Mouse (Mus musculus) lung, embryonic 15.5 days (tissue): ENCODE results near the gene D630045J12Rik. TPM values are rescaled to one million over a fixed set of nuclear protein-coding genes. Genes with fewer than 3 reads are reported as not detected.
A peak's percentile ranks its signal among the peaks of the same experiment; 100 is the strongest.

ENCODE experiments used
- ATAC-seq: fragments of 200-750 bp; cut with Nextera tagmentation; 2 replicates; pipeline ENCODE4 v1.8.0; 2017; ENCODE audit warnings: moderate number of reproducible peaks, borderline replicate concordance; ENCODE audit not compliant: low FRiP score, low TSS enrichment; ENCODE audit errors: extremely low read depth
- H3K27ac ChIP-seq: fragments of 300-500 bp; sonication (generic); 2 replicates; pipeline ENCODE4 v1.5.1; 2015; ENCODE audit warnings: moderate library complexity, mild to moderate bottlenecking, inconsistent platforms
- H3K27me3 ChIP-seq: fragments of 300-500 bp; sonication (generic); 2 replicates; pipeline ENCODE4 v1.6.1; 2015; ENCODE audit warnings: inconsistent platforms
- H3K36me3 ChIP-seq: fragments of 300-500 bp; sonication (generic); 2 replicates; pipeline ENCODE4 v1.6.1; 2015; ENCODE audit warnings: inconsistent platforms
- H3K4me1 ChIP-seq: fragments of 300-500 bp; sonication (generic); 2 replicates; pipeline ENCODE4 v1.6.1; 2015; ENCODE audit warnings: inconsistent platforms
- H3K4me2 ChIP-seq: fragments of 300-500 bp; sonication (generic); 2 replicates; pipeline ENCODE4 v1.6.1; 2015; ENCODE audit warnings: inconsistent platforms, mild to moderate bottlenecking, moderate library complexity
- H3K4me3 ChIP-seq: fragments of 300-500 bp; sonication (generic); 2 replicates; pipeline ENCODE4 v1.5.1; 2015; ENCODE audit warnings: mild to moderate bottlenecking, inconsistent platforms
- H3K9ac ChIP-seq: fragments of 300-500 bp; sonication (generic); 2 replicates; pipeline ENCODE4 v1.6.1; 2015; ENCODE audit warnings: inconsistent platforms
- H3K9me3 ChIP-seq: fragments of 300-500 bp; sonication (generic); 2 replicates; pipeline ENCODE4 v1.6.1; 2016; ENCODE audit warnings: inconsistent platforms
- WGBS: fragments of 180-500 bp; shearing (Covaris S2); methylation state at CpG from one replicate; pipeline ENCODE4 v1.1.7; 2015; 5-methylcytosine and 5-hydroxymethylcytosine counted together
- polyA plus RNA-seq: library from polyadenylated mRNA; unstranded; fragments of >200 nt; fragmentation: Nextera tagmentation; extraction: Ambion mirVana; gene quantifications from 2 replicates; pipeline ENCODE4 v1.2.1, GENCODE M21; 2015

The D630045J12Rik gene
- polyA plus RNA-seq, 1 experiment from 2014 or later, result 3.4 TPM

DNA sequence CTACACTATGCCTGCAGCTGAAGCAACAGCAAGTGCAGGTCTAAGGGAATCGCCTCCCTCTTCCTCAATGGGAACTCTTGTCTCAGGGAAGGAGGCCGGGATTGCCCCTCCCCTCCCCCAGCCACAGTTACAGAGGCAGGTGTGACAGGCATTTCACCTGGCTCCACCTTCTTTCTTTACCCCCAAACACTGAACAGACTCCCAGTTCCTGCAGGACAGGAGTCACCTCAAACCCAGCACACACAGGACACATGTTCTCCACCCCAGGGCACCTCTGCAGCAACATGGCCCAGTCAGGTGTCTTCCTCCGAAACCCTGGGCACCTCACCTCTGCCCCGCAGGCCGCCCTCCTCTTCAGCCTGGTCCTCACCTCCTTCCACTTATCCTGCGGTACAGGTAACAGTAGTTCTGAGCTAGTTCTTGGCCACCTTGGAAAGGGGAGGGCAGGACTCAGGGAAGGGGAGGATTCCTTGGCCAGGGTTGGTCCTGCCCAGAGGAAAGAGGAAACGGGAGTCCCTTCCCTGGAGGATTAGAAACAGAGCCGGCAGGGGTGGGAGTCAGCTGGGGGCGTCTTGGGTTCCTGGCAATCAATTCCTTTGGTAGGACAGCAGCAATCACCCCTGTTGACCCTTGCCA, 144.5 kb downstream of the D630045J12Rik start, which contains the start of gene Tmem213:
Tmem213 (plus strand) TSS at position 96 of the 636 bp plus-strand sequence.
- H3K9me3 ChIP-seq, result no peaks in the 10 kb centered on the region
- H3K36me3 ChIP-seq, result no peaks in the 10 kb centered on the region
- H3K4me1 ChIP-seq, result peaks cover 22% of the 10 kb centered on the region
- 20% methylated on average over 9 of the region's 9 CpGs for WGBS
- peak; percentile 55; the same call in 1 of the 2 replicates for ATAC-seq
- peak within 1 kb of the TSS; percentile 37 for H3K4me3 ChIP-seq
- peak within 1 kb of the TSS; percentile 95 for H3K27ac ChIP-seq
- H3K9ac ChIP-seq, result peak within 1 kb of the TSS; percentile 17
- H3K27me3 ChIP-seq, result no peaks in the 10 kb centered on the region
- peak within 1 kb of the TSS; percentile 47 for H3K4me2 ChIP-seq

DNA sequence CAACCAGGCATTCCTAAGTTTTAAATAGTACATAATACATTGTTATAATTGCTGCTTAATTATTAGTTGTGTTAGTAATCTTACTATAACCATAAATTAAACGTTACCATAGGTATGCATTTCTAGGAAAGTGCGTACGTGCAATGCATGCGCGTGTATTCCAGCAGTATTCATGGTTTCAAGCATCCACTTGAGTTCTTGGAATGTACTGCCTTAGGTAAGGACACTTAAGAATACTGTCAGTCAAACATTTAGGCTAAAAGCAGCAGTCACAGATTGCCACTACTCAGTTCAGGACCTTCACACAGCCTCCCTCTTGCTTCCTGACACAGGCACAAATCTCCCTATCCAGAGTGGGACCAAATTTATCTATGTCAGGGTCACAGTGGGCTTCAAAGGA, 145.4 kb downstream of the D630045J12Rik start:
- H3K36me3 ChIP-seq, result no peaks in the 10 kb centered on the region
- peaks cover 27% of the 10 kb centered on the region for H3K4me1 ChIP-seq
- peak overlapping the region; percentile 47 for H3K4me2 ChIP-seq
- ATAC-seq, result peak; percentile 34; the same call in 1 of the 2 replicates
- 60% methylated on average over 5 of the region's 5 CpGs for WGBS
- no peaks in the 10 kb centered on the region for H3K9me3 ChIP-seq
- no peak overlapping the region for H3K4me3 ChIP-seq
- no peak overlapping the region for H3K9ac ChIP-seq
- no peaks in the 10 kb centered on the region for H3K27me3 ChIP-seq
- peak overlapping the region; percentile 95 for H3K27ac ChIP-seq

- Histone ChIP-seq H3K27me3 (no peaks in the 10 kb centered on the region), H3K27ac (no peak overlapping the region), H3K9ac (no peak overlapping the region), H3K4me1 (peaks cover 31% of the 10 kb centered on the region), H3K4me3 (no peak overlapping the region), H3K9me3 (no peaks in the 10 kb centered on the region), H3K4me2 (no peak overlapping the region), H3K36me3 (no peaks in the 10 kb centered on the region)
- no peak for ATAC-seq
- 75% methylated on average over 9 of the region's 9 CpGs for WGBS
Observed at GRCm38 (mm10) chr6:38105924-38106323, 147.9 kb downstream of the D630045J12Rik start.

- Histone ChIP-seq H3K4me3 (no peak overlapping the region), H3K4me1 (peaks cover 23% of the 10 kb centered on the region), H3K9ac (no peak overlapping the region), H3K27ac (no peak overlapping the region), H3K4me2 (no peak overlapping the region), H3K27me3 (no peaks in the 10 kb centered on the region), H3K36me3 (no peaks in the 10 kb centered on the region), H3K9me3 (no peaks in the 10 kb centered on the region)
- no peak for ATAC-seq
- WGBS, result 44% methylated on average over 6 of the region's 6 CpGs
Observed at GRCm38 (mm10) chr6:38103775-38104174, 150.0 kb downstream of the D630045J12Rik start.

GRCm38 (mm10) chr6:38102216-38102795, 151.5 kb downstream of the D630045J12Rik start:
- 65% methylated on average over 7 of the region's 7 CpGs for WGBS
- no peak overlapping the region for H3K9ac ChIP-seq
- H3K4me2 ChIP-seq, result no peak overlapping the region
- no peak overlapping the region for H3K4me3 ChIP-seq
- H3K36me3 ChIP-seq, result no peaks in the 10 kb centered on the region
- H3K4me1 ChIP-seq, result peaks cover 23% of the 10 kb centered on the region
- H3K27me3 ChIP-seq, result no peaks in the 10 kb centered on the region
- H3K27ac ChIP-seq, result no peak overlapping the region
- H3K9me3 ChIP-seq, result no peaks in the 10 kb centered on the region
- no peak for ATAC-seq

DNA sequence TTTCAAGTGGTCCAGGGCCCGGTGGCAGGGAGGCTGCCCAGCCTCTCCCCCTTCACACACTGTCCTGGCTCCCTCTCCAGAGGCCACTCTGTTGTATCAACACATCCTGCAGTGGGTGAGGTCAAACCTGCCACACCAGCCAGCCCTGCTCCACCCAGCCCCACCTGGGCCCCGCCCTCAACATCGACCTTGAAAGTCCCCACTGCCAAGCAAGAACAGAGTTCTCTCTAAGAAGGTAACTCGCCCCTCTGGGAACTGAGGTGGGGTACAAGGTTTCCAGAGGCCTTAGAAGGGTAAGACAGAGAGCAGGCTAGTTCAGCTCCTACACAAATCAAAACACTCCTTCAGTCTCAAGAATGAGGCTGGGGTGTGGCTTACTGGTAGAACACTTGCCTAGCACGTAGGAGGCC, 156.8 kb downstream of the D630045J12Rik start:
- Histone ChIP-seq H3K9me3 (no peaks in the 10 kb centered on the region), H3K36me3 (no peaks in the 10 kb centered on the region), H3K4me2 (no peak overlapping the region), H3K27me3 (no peaks in the 10 kb centered on the region), H3K4me3 (no peak overlapping the region), H3K27ac (peak overlapping the region; percentile 78), H3K4me1 (0 out of 2 replicates have a peak, but pooled peaks cover 3% of the 10 kb centered on the region), H3K9ac (no peak overlapping the region)
- 35% methylated on average over 5 of the region's 5 CpGs for WGBS
- ATAC-seq, result peak; percentile 87

DNA sequence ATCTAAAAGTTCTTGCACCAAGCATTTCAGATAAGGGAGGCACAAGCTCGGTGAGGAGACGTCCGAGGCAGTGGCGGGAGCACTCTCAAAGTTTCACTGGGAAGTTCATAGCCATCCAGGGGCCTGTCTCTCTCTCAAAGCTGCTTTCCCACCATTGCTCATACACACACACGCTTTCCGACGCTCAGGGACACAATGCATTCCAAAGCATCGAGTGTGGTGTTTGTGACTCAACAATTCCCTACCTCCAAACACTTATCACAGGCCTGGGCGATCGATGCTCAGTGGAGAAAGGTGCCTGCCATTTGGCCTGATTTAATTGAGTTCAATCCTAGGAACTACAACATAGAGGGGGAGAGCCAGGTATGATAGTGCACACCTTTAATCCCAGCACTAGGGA, 159.1 kb downstream of the D630045J12Rik start:
- Histone ChIP-seq H3K9me3 (no peaks in the 10 kb centered on the region), H3K36me3 (no peaks in the 10 kb centered on the region), H3K27me3 (no peaks in the 10 kb centered on the region), H3K4me1 (no peaks in the 10 kb centered on the region), H3K4me3 (no peak overlapping the region), H3K27ac (no peak overlapping the region), H3K9ac (no peak overlapping the region), H3K4me2 (no peak overlapping the region)
- WGBS, result 81% methylated on average over 10 of the region's 10 CpGs
- no peak for ATAC-seq

- no peaks in the 10 kb centered on the region for H3K36me3 ChIP-seq
- no peak overlapping the region for H3K4me3 ChIP-seq
- no peak overlapping the region for H3K4me2 ChIP-seq
- ATAC-seq, result no peak
- H3K27ac ChIP-seq, result no peak overlapping the region
- no peaks in the 10 kb centered on the region for H3K4me1 ChIP-seq
- no peaks in the 10 kb centered on the region for H3K27me3 ChIP-seq
- no peaks in the 10 kb centered on the region for H3K9me3 ChIP-seq
- no peak overlapping the region for H3K9ac ChIP-seq
- WGBS, result 90% methylated on average over 8 of the region's 8 CpGs
Observed at GRCm38 (mm10) chr6:38092539-38092938, 161.3 kb downstream of the D630045J12Rik start.

- no peak for ATAC-seq
Observed at GRCm38 (mm10) chr6:38087242-38088026, 166.4 kb downstream of the D630045J12Rik start.

DNA sequence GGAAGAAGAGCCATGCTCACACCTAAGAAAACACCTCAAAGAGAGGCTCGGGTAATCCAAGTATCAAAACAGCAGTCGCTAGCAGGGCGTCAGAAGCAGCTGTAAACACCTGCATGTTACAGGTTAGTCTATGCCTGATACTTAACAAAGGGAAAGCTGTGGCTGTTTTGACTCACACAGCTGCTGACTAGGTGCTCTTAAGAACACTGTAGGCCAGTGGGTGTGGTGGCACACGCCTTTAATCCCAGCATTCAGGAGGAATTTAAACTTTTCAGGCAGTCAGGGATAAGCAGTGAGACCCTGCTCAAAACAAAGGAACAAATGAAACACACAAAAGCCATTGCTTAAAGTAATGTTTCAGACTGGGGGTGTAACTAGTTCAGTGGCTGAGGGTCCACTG, 170.6 kb downstream of the D630045J12Rik start:
- WGBS, result 31% methylated on average over 4 of the region's 4 CpGs

More at GRCm38 (mm10) chr6:38087242-38088026, 166.4 kb downstream of the D630045J12Rik start:
- H3K9ac ChIP-seq, result no peak overlapping the region
- no peaks in the 10 kb centered on the region for H3K27me3 ChIP-seq
- 69% methylated on average over 9 of the region's 9 CpGs for WGBS
- H3K4me3 ChIP-seq, result no peak overlapping the region
- H3K27ac ChIP-seq, result no peak overlapping the region
- H3K36me3 ChIP-seq, result no peaks in the 10 kb centered on the region
- H3K9me3 ChIP-seq, result no peaks in the 10 kb centered on the region
- H3K4me2 ChIP-seq, result no peak overlapping the region
- H3K4me1 ChIP-seq, result peaks cover 1% of the 10 kb centered on the region; the same call in 1 of the 2 replicates

GRCm38 (mm10) chr6:38081727-38082341, 172.0 kb downstream of the D630045J12Rik start:
- peak; percentile 50; the same call in 1 of the 2 replicates for ATAC-seq
- WGBS, result 42% methylated on average over 11 of the region's 11 CpGs

More for the DNA sequence above, 170.6 kb downstream of the D630045J12Rik start:
- no peak overlapping the region for H3K27ac ChIP-seq
- H3K4me1 ChIP-seq, result peaks cover 16% of the 10 kb centered on the region
- no peak for ATAC-seq
- H3K27me3 ChIP-seq, result no peaks in the 10 kb centered on the region
- H3K4me3 ChIP-seq, result no peak overlapping the region
- no peak overlapping the region for H3K4me2 ChIP-seq
- no peaks in the 10 kb centered on the region for H3K36me3 ChIP-seq
- no peak overlapping the region for H3K9ac ChIP-seq
- no peaks in the 10 kb centered on the region for H3K9me3 ChIP-seq

More at GRCm38 (mm10) chr6:38081727-38082341, 172.0 kb downstream of the D630045J12Rik start:
- no peak overlapping the region for H3K9ac ChIP-seq
- H3K4me1 ChIP-seq, result peaks cover 16% of the 10 kb centered on the region
- H3K4me3 ChIP-seq, result no peak overlapping the region
- H3K4me2 ChIP-seq, result peak overlapping the region; percentile 13; the same call in 1 of the 2 replicates
- H3K36me3 ChIP-seq, result no peaks in the 10 kb centered on the region
- H3K9me3 ChIP-seq, result no peaks in the 10 kb centered on the region
- H3K27me3 ChIP-seq, result no peaks in the 10 kb centered on the region
- peak overlapping the region; percentile 74 for H3K27ac ChIP-seq
